Mouse (Mus musculus) heart, adult 2 months (tissue): ENCODE data around the gene Ppfibp2. TPM values are rescaled to one million over a fixed set of nuclear protein-coding genes. Genes with fewer than 3 reads are reported as not detected.
A peak's percentile ranks its signal among the peaks of the same experiment; 100 is the strongest.

Experiments used
- DNase-seq, 2 experiments: peaks; one replicate each; pipeline ENCODE4 v3.0.0; 2021
- H3K27ac ChIP-seq: fragments of 200-600 bp; 2 replicates; pipeline ENCODE4 v1.8.1; 2022
- H3K27me3 ChIP-seq: fragments of 200-500 bp; 2 replicates; pipeline ENCODE4 v1.6.1; 2012; ENCODE audit warnings: mild to moderate bottlenecking, low read length, inconsistent platforms, mixed read lengths; ENCODE audit not compliant: control insufficient read depth, insufficient read depth
- H3K36me3 ChIP-seq: fragments of 200-500 bp; 2 replicates; pipeline ENCODE4 v1.6.1; 2012; ENCODE audit warnings: low read length, inconsistent platforms; ENCODE audit not compliant: control insufficient read depth, insufficient read depth
- H3K4me1 ChIP-seq: fragments of 200-500 bp; 2 replicates; pipeline ENCODE4 v1.6.1; 2011; ENCODE audit warnings: low read length; ENCODE audit not compliant: control insufficient read depth, insufficient read depth
- H3K4me3 ChIP-seq: fragments of 200-600 bp; 2 replicates; pipeline ENCODE4 v1.8.1; 2022
- H3K79me2 ChIP-seq: fragments of 200-500 bp; replicated peaks from 2 replicates; pipeline ENCODE4 v1.6.1; 2012; ENCODE audit warnings: mild to moderate bottlenecking, inconsistent platforms, low read length, moderate library complexity, mixed read lengths; ENCODE audit not compliant: control insufficient read depth, insufficient read depth
- H3K9ac ChIP-seq: fragments of 200-500 bp; 2 replicates; pipeline ENCODE4 v1.6.1; 2012; ENCODE audit warnings: low read depth, mild to moderate bottlenecking, control low read depth, inconsistent platforms, low read length, mixed read lengths
- CTCF ChIP-seq: fragments of 200-600 bp; IDR thresholded peaks from 2 replicates; pipeline ENCODE4 v1.8.1; 2022; ENCODE audit warnings: antibody characterized with exemption, mild to moderate bottlenecking, moderate library complexity
- EP300 ChIP-seq: fragments of 200-500 bp; IDR thresholded peaks from 2 replicates; pipeline ENCODE4 v1.6.1; 2011; ENCODE audit warnings: low read depth, low read length, control low read depth; ENCODE audit not compliant: insufficient read depth
- POLR2A ChIP-seq: fragments of 200-500 bp; IDR thresholded peaks from 2 replicates; pipeline ENCODE4 v1.6.1; 2011; ENCODE audit warnings: mild to moderate bottlenecking, low read depth, low read length, control low read depth; ENCODE audit not compliant: insufficient read depth
- WGBS: fragments of 180-500 bp; shearing (Covaris S2); methylation state at CpG from one replicate; pipeline ENCODE4 v1.1.7; 2018; 5-methylcytosine and 5-hydroxymethylcytosine counted together
- intact Hi-C: fragments of 180-260 bp; cut with DNase I; formaldehyde crosslinking; loops from one replicate; pipeline ENCODE4 v1.15.1; 2025
- polyA plus RNA-seq: library from polyadenylated mRNA; depleted of rRNA; stranded (reverse); fragments of >200 nt; gene quantifications from 2 replicates; pipeline ENCODE4 v1.2.3, GENCODE M21; 2012
- total RNA-seq, 2 experiments: library from RNA; stranded (reverse); gene quantifications; 2 replicates each; pipeline ENCODE4 v1.2.3; 2021

The Ppfibp2 gene
- total and polyA plus RNA-seq, 3 experiments = 17.4 to 20.1 (median 19.9) TPM

DNA sequence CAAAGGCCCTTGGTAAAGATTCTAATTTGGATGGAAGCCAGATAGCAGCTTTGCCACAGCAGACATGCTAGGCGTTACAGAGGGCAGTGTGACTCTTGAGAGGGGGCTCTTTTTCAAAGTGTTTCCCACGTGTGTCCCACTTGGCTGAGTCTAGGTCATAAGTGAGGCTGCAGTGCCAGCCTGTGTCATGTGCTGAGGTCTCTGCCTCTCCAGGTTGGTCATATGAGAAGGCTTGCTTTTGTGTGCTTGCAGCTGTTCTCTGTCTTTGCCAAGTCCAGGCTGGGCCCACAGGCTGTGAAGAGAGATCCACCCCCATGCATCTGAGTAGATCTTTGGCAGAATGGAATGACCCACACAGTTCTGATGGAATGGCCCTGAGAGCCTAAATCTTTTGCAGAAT is 2.4 kb upstream of the Ppfibp2 start:
- Histone ChIP-seq H3K4me3 (no peak overlapping the region), H3K4me1 (no peaks in the 10 kb centered on the region), H3K79me2 (no peaks in the 10 kb centered on the region), H3K9ac (no peak overlapping the region), H3K27ac (peak overlapping the region; percentile 57), H3K36me3 (peaks cover 2% of the 10 kb centered on the region; the same call in 1 of the 2 replicates), H3K27me3 (no peaks in the 10 kb centered on the region)
- 11% methylated on average over 2 of the region's 2 CpGs for WGBS
- DNase-seq = peak; percentile 44 to 62
- intact Hi-C loops = loop anchor here (10.0 kb wide), 1 partner anchor 152 kb away; no protein-coding TSS in a partner anchor
- no peak for TF ChIP-seq POLR2A
- TF ChIP-seq CTCF = no peak
- TF ChIP-seq EP300 = peak; percentile 95

DNA sequence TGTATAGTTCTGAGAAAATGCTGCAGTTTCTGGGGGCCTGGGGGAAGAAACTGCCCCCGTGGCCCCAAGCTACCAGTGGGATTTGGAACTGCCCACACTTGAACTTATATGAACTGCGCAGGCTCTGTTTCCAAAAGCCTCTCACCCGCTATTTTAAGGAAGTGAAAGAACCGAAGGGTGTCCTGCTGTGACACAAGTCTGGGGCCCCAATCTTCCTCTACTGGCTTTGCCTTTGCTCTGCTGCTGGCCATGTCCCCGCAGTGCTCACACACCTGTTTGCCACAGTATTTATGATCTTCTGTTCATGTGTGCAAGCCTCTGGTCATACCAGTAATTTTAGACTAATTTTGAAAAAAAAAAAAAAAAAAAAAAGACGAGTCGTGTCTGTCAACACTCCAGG is 1.1 kb upstream of the Ppfibp2 start:
- H3K4me3 ChIP-seq = no peak overlapping the region; the same call in 1 of the 2 replicates

GRCm38 (mm10) chr7:107594325-107594856 is 616 bp upstream of the Ppfibp2 start:
- WGBS = 2% methylated on average over 16 of the region's 16 CpGs
- peak overlapping the region; percentile 65 for H3K9ac ChIP-seq
- H3K4me1 ChIP-seq = no peaks in the 10 kb centered on the region
- TF ChIP-seq CTCF (peak; percentile 71), POLR2A (no peak), EP300 (no peak)
- H3K4me3 ChIP-seq = peak overlapping the region; percentile 45
- intact Hi-C loops = loop anchor here (10.0 kb wide), 1 partner anchor 150 kb away; no protein-coding TSS in a partner anchor
- peak overlapping the region; percentile 88 for H3K27ac ChIP-seq
- peaks cover 2% of the 10 kb centered on the region; the same call in 1 of the 2 replicates for H3K36me3 ChIP-seq
- no peaks in the 10 kb centered on the region for H3K27me3 ChIP-seq
- no peaks in the 10 kb centered on the region for H3K79me2 ChIP-seq
- peak; percentile 57 to 58 for DNase-seq

More for the DNA sequence above, 1.1 kb upstream of the Ppfibp2 start:
- WGBS = 30% methylated on average over 7 of the region's 7 CpGs
- Histone ChIP-seq H3K4me1 (no peaks in the 10 kb centered on the region), H3K27ac (peak overlapping the region; percentile 88), H3K36me3 (peaks cover 2% of the 10 kb centered on the region; the same call in 1 of the 2 replicates), H3K27me3 (no peaks in the 10 kb centered on the region), H3K79me2 (no peaks in the 10 kb centered on the region), H3K9ac (no peak overlapping the region)
- DNase-seq = peak in 1 of 2 experiments; percentile 53
- no peak for TF ChIP-seq CTCF
- TF ChIP-seq POLR2A = 0 out of 2 replicates have a peak, but pooled peaks have one; percentile 14
- intact Hi-C loops = loop anchor here (10.0 kb wide), 1 partner anchor 151 kb away; no protein-coding TSS in a partner anchor

DNA sequence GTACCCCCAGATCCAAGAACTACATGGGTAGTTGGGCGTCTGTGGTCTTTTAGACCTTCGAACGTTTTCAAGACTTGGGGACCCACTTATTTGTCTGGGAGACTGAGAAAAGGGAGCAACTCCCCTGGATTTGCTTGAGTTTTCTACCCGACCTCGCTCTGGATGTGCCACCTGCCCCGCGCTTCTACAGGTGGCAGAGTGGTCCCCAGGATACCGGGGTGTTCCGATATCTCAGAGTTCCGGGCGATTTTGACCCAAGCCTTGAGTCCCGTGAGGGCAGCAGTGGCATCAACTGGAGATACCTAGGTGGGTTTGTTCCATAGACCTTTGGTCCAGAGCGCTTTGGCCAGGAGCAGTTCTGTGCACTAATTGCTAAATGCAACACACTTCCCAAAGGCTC is 419 bp downstream of the Ppfibp2 start:
- peak overlapping the region; percentile 88 for H3K27ac ChIP-seq
- H3K4me3 ChIP-seq = peak overlapping the region; percentile 45
- H3K27me3 ChIP-seq = no peaks in the 10 kb centered on the region
- peak overlapping the region; percentile 25; the same call in 1 of the 2 replicates for H3K9ac ChIP-seq
- WGBS = 24% methylated on average over 13 of the region's 13 CpGs
- H3K4me1 ChIP-seq = no peaks in the 10 kb centered on the region
- no peak for TF ChIP-seq EP300
- no peak for TF ChIP-seq CTCF
- no peak for TF ChIP-seq POLR2A
- no peaks in the 10 kb centered on the region for H3K79me2 ChIP-seq
- intact Hi-C loops = loop anchor here (5.0 to 10.0 kb wide), 3 partner anchors 72 to 149 kb away; no protein-coding TSS in a partner anchor
- peak in 1 of 2 experiments; percentile 30 for DNase-seq
- H3K36me3 ChIP-seq = peaks cover 2% of the 10 kb centered on the region; the same call in 1 of the 2 replicates

GRCm38 (mm10) chr7:107596753-107597152 is 1.7 kb downstream of the Ppfibp2 start:
- H3K4me1 ChIP-seq = no peaks in the 10 kb centered on the region; the same call in 1 of the 2 replicates
- no peak for TF ChIP-seq EP300
- TF ChIP-seq CTCF = no peak
- TF ChIP-seq POLR2A = no peak
- H3K27ac ChIP-seq = no peak overlapping the region
- intact Hi-C loops = loop anchor here (5.0 to 10.0 kb wide), 3 partner anchors 71 to 148 kb away; no protein-coding TSS in a partner anchor
- H3K9ac ChIP-seq = no peak overlapping the region
- no peaks in the 10 kb centered on the region for H3K79me2 ChIP-seq
- no peaks in the 10 kb centered on the region for H3K27me3 ChIP-seq
- no peak overlapping the region for H3K4me3 ChIP-seq
- H3K36me3 ChIP-seq = peaks cover 2% of the 10 kb centered on the region; the same call in 1 of the 2 replicates
- DNase-seq = no peak

DNA sequence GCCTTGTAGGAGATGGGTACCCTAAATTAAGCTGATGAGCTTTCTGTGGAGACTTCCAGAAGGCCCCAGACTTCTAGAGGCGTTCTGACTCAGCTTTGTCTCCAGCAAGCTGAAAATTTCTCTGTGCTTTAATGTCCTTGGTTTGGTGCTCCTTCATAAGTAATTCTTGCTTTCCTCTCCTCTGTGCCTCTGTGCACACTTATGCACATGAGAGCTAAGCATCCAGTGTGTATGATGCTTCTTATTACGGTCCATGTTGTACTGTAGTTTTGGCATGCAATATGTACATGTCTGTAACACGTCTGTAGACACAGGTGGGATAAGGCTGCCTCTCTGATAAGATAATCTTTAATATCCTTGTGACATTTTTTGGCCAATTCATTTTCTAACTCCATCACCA is 2.9 kb downstream of the Ppfibp2 start:
- 58% methylated on average over 3 of the region's 3 CpGs for WGBS
- no peak for DNase-seq
- Histone ChIP-seq H3K27me3 (no peaks in the 10 kb centered on the region), H3K9ac (no peak overlapping the region), H3K79me2 (no peaks in the 10 kb centered on the region), H3K36me3 (peaks cover 2% of the 10 kb centered on the region; the same call in 1 of the 2 replicates), H3K4me1 (no peaks in the 10 kb centered on the region; the same call in 1 of the 2 replicates), H3K4me3 (no peak overlapping the region), H3K27ac (no peak overlapping the region)
- intact Hi-C loops = loop anchor here (5.0 to 10.0 kb wide), 3 partner anchors 69 to 147 kb away; no protein-coding TSS in a partner anchor
- TF ChIP-seq CTCF (no peak), EP300 (no peak), POLR2A (no peak)
